Mouse (Mus musculus) G1E (cell line): ENCODE results near the gene Cnr2. TPM values are rescaled to one million over a fixed set of nuclear protein-coding genes. Genes with fewer than 3 reads are reported as not detected.
"Not testable (repeated sequence)": the region's sequence is repeated elsewhere in the genome, so short reads cannot be mapped to it uniquely, and the experiment has no call there.

Experiments used
- ATAC-seq: 2 replicates; pipeline ENCODE4 v1.8.0; 2016; ENCODE audit warnings: mild to moderate bottlenecking; ENCODE audit not compliant: insufficient number of reproducible peaks, poor library complexity, low FRiP score, severe bottlenecking; ENCODE audit errors: extremely low read depth
- DNase-seq: peaks from one replicate; pipeline ENCODE4 v3.0.0; 2012; ENCODE audit warnings: low spot score
- H3K27me3 ChIP-seq: 2 replicates; pipeline ENCODE4 v1.6.1; 2012; ENCODE audit warnings: mild to moderate bottlenecking, low read length, inconsistent platforms; ENCODE audit not compliant: insufficient read depth
- H3K36me3 ChIP-seq: replicated peaks from 2 replicates; pipeline ENCODE3; 2012; ENCODE audit warnings: mild to moderate bottlenecking, inconsistent platforms
- H3K4me1 ChIP-seq: 2 replicates; pipeline ENCODE4 v1.6.1; 2012; ENCODE audit warnings: low read depth, low read length, inconsistent platforms, mixed read lengths; ENCODE audit not compliant: insufficient read depth
- H3K4me3 ChIP-seq: 2 replicates; pipeline ENCODE4 v1.5.1; 2012; ENCODE audit warnings: low read depth, mild to moderate bottlenecking, inconsistent platforms, low read length, moderate library complexity, mixed read lengths
- H3K9me3 ChIP-seq: replicated peaks from 2 replicates; pipeline ENCODE4 v1.6.1; 2012; ENCODE audit warnings: inconsistent platforms
- CTCF ChIP-seq: IDR thresholded peaks from 2 replicates; pipeline ENCODE4 v1.5.1; 2012; ENCODE audit warnings: low read depth, low read length, inconsistent platforms, mixed read lengths
- GATA1 ChIP-seq: IDR thresholded peaks from 2 replicates; pipeline ENCODE4 v1.6.1; 2012; ENCODE audit warnings: borderline replicate concordance, low read length, inconsistent platforms, mixed read lengths
- GATA2 ChIP-seq: IDR thresholded peaks from 2 replicates; pipeline ENCODE4 v1.6.1; 2012; ENCODE audit warnings: low read depth, low read length, inconsistent platforms, borderline replicate concordance
- POLR2AphosphoS5 ChIP-seq: IDR thresholded peaks from 2 replicates; pipeline ENCODE4 v1.6.1; 2012; ENCODE audit warnings: low read depth, low read length, inconsistent platforms; ENCODE audit not compliant: insufficient replicate concordance
- TAL1 ChIP-seq: conservative IDR thresholded peaks from 2 replicates; pipeline ENCODE4 v1.6.1; 2012; ENCODE audit warnings: low read depth, low read length, inconsistent platforms, mixed read lengths
- polyA plus RNA-seq: library from polyadenylated mRNA; stranded (reverse); fragments of >175 nt; gene quantifications from 2 replicates; pipeline ENCODE4 v1.2.3, GENCODE M21; 2012
- total RNA-seq, 2 experiments: library from RNA; stranded (forward) in 1 of 2; stranded (reverse) in 1 of 2; fragments of 200-1000 nt in 1 of 2; fragments of >200 nt in 1 of 2; fragmentation: Nextera tagmentation in 1 of 2; gene quantifications; 2 replicates each; pipeline ENCODE4 v1.2.3; 2014 to 2017

The Cnr2 gene
- total and polyA plus RNA-seq, 3 experiments, result 5.1 to 28.2 (median 13.6) TPM

GRCm38 (mm10) chr4:135935502-135935901 is 40.3 kb downstream of the Cnr2 start:
- Histone ChIP-seq H3K4me1 (peaks cover 20% of the 10 kb centered on the region), H3K9me3 (no peaks in the 10 kb centered on the region), H3K36me3 (peaks cover 94% of the 10 kb centered on the region), H3K27me3 (no peaks in the 10 kb centered on the region), H3K4me3 (no peak overlapping the region)
- DNase-seq, result no peak
- ATAC-seq, result no peak
- TF ChIP-seq GATA2 (no peak), CTCF (no peak), GATA1 (no peak), TAL1 (no peak), POLR2AphosphoS5 (no peak)

- no peak overlapping the region for H3K4me3 ChIP-seq
- peaks cover 22% of the 10 kb centered on the region for H3K4me1 ChIP-seq
- DNase-seq (no peak), ATAC-seq (no peak)
- H3K36me3 ChIP-seq, result peaks cover 83% of the 10 kb centered on the region
- H3K9me3 ChIP-seq, result peaks cover 2% of the 10 kb centered on the region; the same call in 1 of the 2 replicates
- TF ChIP-seq POLR2AphosphoS5, result no peak
- no peak for TF ChIP-seq TAL1
- no peaks in the 10 kb centered on the region for H3K27me3 ChIP-seq
These were observed 43.7 kb downstream of the Cnr2 start for GRCm38 (mm10) chr4:135938858-135939257.

- not testable (repeated sequence) for H3K27me3 ChIP-seq, H3K9me3 ChIP-seq, ATAC-seq, H3K4me3 ChIP-seq, DNase-seq
- TF ChIP-seq CTCF, result peak; percentile 20; the same call in 1 of the 2 replicates
- Histone ChIP-seq H3K36me3 (peaks cover 65% of the 10 kb centered on the region), H3K4me1 (peaks cover 16% of the 10 kb centered on the region)
These were observed 45.8 kb downstream of the Cnr2 start for GRCm38 (mm10) chr4:135941026-135941425.

- TF ChIP-seq CTCF, result no peak
- no peak for TF ChIP-seq POLR2AphosphoS5
- TF ChIP-seq GATA1, result no peak
- TF ChIP-seq GATA2, result no peak
- no peak for TF ChIP-seq TAL1
- Histone ChIP-seq H3K36me3 (peaks cover 53% of the 10 kb centered on the region), H3K27me3 (no peaks in the 10 kb centered on the region), H3K9me3 (peaks cover 2% of the 10 kb centered on the region; the same call in 1 of the 2 replicates), H3K4me3 (no peak overlapping the region), H3K4me1 (peaks cover 23% of the 10 kb centered on the region)
- ATAC-seq (no peak), DNase-seq (no peak)
These were observed 47.0 kb downstream of the Cnr2 start for GRCm38 (mm10) chr4:135942193-135942592.

GRCm38 (mm10) chr4:135943389-135943788 is 48.2 kb downstream of the Cnr2 start:
- peaks cover 31% of the 10 kb centered on the region for H3K4me1 ChIP-seq
- H3K36me3 ChIP-seq, result peaks cover 49% of the 10 kb centered on the region
- TF ChIP-seq GATA1 (no peak), GATA2 (no peak), TAL1 (no peak), CTCF (no peak), POLR2AphosphoS5 (no peak)
- H3K4me3 ChIP-seq, result no peak overlapping the region
- no peak for DNase-seq
- H3K27me3 ChIP-seq, result no peaks in the 10 kb centered on the region
- ATAC-seq, result no peak
- peaks cover 2% of the 10 kb centered on the region; the same call in 1 of the 2 replicates for H3K9me3 ChIP-seq

GRCm38 (mm10) chr4:135945706-135946105 is 50.5 kb downstream of the Cnr2 start:
- DNase-seq (no peak), ATAC-seq (no peak)
- Histone ChIP-seq H3K36me3 (peaks cover 47% of the 10 kb centered on the region), H3K9me3 (peaks cover 2% of the 10 kb centered on the region; the same call in 1 of the 2 replicates), H3K27me3 (no peaks in the 10 kb centered on the region), H3K4me3 (peak overlapping the region; percentile 92; the same call in 1 of the 2 replicates), H3K4me1 (peaks cover 39% of the 10 kb centered on the region)
- TF ChIP-seq TAL1 (no peak), POLR2AphosphoS5 (no peak), GATA2 (no peak), CTCF (no peak), GATA1 (no peak)

- peaks cover 45% of the 10 kb centered on the region for H3K36me3 ChIP-seq
- H3K27me3 ChIP-seq, result no peaks in the 10 kb centered on the region
- H3K9me3 ChIP-seq, result 0 out of 2 replicates have a peak, but pooled peaks cover 2% of the 10 kb centered on the region
- H3K4me3 ChIP-seq, result peak within 1 kb of the TSS; percentile 92
- DNase-seq (peak; percentile 96), ATAC-seq (peak; percentile 88)
- TF ChIP-seq TAL1, result no peak
- no peak for TF ChIP-seq CTCF
- TF ChIP-seq GATA2, result no peak
- TF ChIP-seq POLR2AphosphoS5, result no peak
- no peak for TF ChIP-seq GATA1
- peaks cover 39% of the 10 kb centered on the region for H3K4me1 ChIP-seq
These were observed 51.1 kb downstream of the Cnr2 start, which contains the start of gene Hmgcl for GRCm38 (mm10) chr4:135946278-135946658. Hmgcl (plus strand) TSS chr4:135946448.
